Mouse (Mus musculus) adrenal gland, postnatal 10 days (tissue): Measurements from ENCODE around the gene Armc8. TPM values are rescaled to one million over a fixed set of nuclear protein-coding genes. Genes with fewer than 3 reads are reported as not detected.

Experiments used
- total RNA-seq, 2 experiments: library from RNA; stranded (reverse); gene quantifications; 2 replicates each; pipeline ENCODE4 v1.2.3; 2021

Armc8 gene
- total RNA-seq, 2 experiments from 2014 or later, result 18.7 to 26.4 TPM

Other genes with a start within 250 kb of the Armc8 start
- 1 to 10 TPM in 1 of 2 experiments, under 1 TPM in 1; 0.51 to 2.1 TPM for gene Esyt3, start 210.3 kb downstream of the Armc8 start, total RNA-seq
- 10 to 100 TPM; 31.7 to 39.4 TPM for gene Mras, start 131.5 kb downstream of the Armc8 start, total RNA-seq
- not detected for gene Nme9, start 117.4 kb downstream of the Armc8 start, total RNA-seq
- 10 to 100 TPM; 15.8 to 16.7 TPM for gene Dbr1, start 6.9 kb upstream of the Armc8 start, total RNA-seq
- gene A4gnt, start 43.6 kb upstream of the Armc8 start, total RNA-seq, result not detected
- 1 to 10 TPM; 5.2 to 7.1 TPM for gene Dzip1l, start 60.6 kb upstream of the Armc8 start, total RNA-seq
- not detected for gene Cldn18, start 148.4 kb upstream of the Armc8 start, total RNA-seq